Mouse (Mus musculus) hindbrain, postnatal 0 days (tissue): Measurements from ENCODE around the gene Prss35. TPM values are rescaled to one million over a fixed set of nuclear protein-coding genes. Genes with fewer than 3 reads are reported as not detected.

ENCODE experiments used
- ATAC-seq: fragments of 200-750 bp; cut with Nextera tagmentation; 2 replicates; pipeline ENCODE4 v1.8.0; 2017; ENCODE audit warnings: mild to moderate bottlenecking, moderate TSS enrichment, moderate library complexity
- DNase-seq: peaks from one replicate; pipeline ENCODE4 v3.0.0-alpha.2; 2015; ENCODE audit warnings: low spot score
- H3K27ac ChIP-seq: fragments of 300-500 bp; sonication (generic); 2 replicates; pipeline ENCODE4 v1.5.1; 2014; ENCODE audit warnings: mild to moderate bottlenecking
- H3K27me3 ChIP-seq: fragments of 300-500 bp; sonication (generic); 2 replicates; pipeline ENCODE4 v1.6.1; 2014; ENCODE audit warnings: low read length, mixed read lengths; ENCODE audit not compliant: insufficient read depth
- H3K36me3 ChIP-seq: fragments of 300-500 bp; sonication (generic); 2 replicates; pipeline ENCODE4 v1.6.1; 2014; ENCODE audit warnings: low read length, mixed read lengths; ENCODE audit not compliant: insufficient read depth
- H3K4me1 ChIP-seq: fragments of 300-500 bp; sonication (generic); 2 replicates; pipeline ENCODE4 v1.6.1; 2014; ENCODE audit warnings: antibody characterized with exemption, low read length, mixed read lengths; ENCODE audit not compliant: insufficient read depth
- H3K4me2 ChIP-seq: fragments of 300-500 bp; sonication (generic); 2 replicates; pipeline ENCODE4 v1.6.1; 2014; ENCODE audit warnings: low read depth, mild to moderate bottlenecking, low read length, moderate library complexity, mixed read lengths
- H3K4me3 ChIP-seq: fragments of 300-500 bp; sonication (generic); 2 replicates; pipeline ENCODE4 v1.5.1; 2014; ENCODE audit warnings: low read length
- H3K9ac ChIP-seq: fragments of 300-500 bp; sonication (generic); replicated peaks from 2 replicates; pipeline ENCODE4 v1.6.1; 2014; ENCODE audit warnings: mild to moderate bottlenecking, low read length, moderate library complexity, mixed read lengths
- H3K9me3 ChIP-seq: fragments of 300-500 bp; sonication (generic); 2 replicates; pipeline ENCODE4 v1.6.1; 2016; ENCODE audit warnings: low read length, mixed read lengths
- CTCF ChIP-seq: IDR thresholded peaks from 2 replicates; pipeline ENCODE4 v1.5.1; 2016; ENCODE audit warnings: antibody characterized with exemption, control low read depth, low read depth
- WGBS: fragments of 180-500 bp; shearing (Covaris S2); extraction: QIAGEN DNeasy Blood & Tissue Kit; methylation state at CpG from one replicate; pipeline ENCODE4 v1.1.7; 2014; 5-methylcytosine and 5-hydroxymethylcytosine counted together
- polyA plus RNA-seq: library from polyadenylated mRNA; unstranded; fragments of >200 nt; fragmentation: Nextera tagmentation; extraction: Ambion mirVana; gene quantifications from 2 replicates; pipeline ENCODE4 v1.2.1, GENCODE M21; 2015
- total RNA-seq: library from RNA; depleted of rRNA; stranded (reverse); fragments of >200 nt; gene quantifications from 2 replicates; pipeline ENCODE4 v1.2.3, GENCODE M21; 2014

Gene Prss35
- total and polyA plus RNA-seq, 2 experiments from 2014 or later = 5.0 to 9.6 TPM

GRCm38 (mm10) chr9:86729084-86729483 is 14.4 kb upstream of the Prss35 start:
- no peak overlapping the region for H3K9ac ChIP-seq
- 81% methylated on average over 1 of the region's 1 CpGs for WGBS
- no peak overlapping the region for H3K27ac ChIP-seq
- H3K4me1 ChIP-seq = no peaks in the 10 kb centered on the region
- no peak for ATAC-seq
- DNase-seq = no peak
- H3K36me3 ChIP-seq = no peaks in the 10 kb centered on the region
- no peaks in the 10 kb centered on the region for H3K27me3 ChIP-seq
- H3K4me2 ChIP-seq = no peak overlapping the region
- H3K9me3 ChIP-seq = no peaks in the 10 kb centered on the region
- no peak for TF ChIP-seq CTCF
- no peak overlapping the region for H3K4me3 ChIP-seq

- Histone ChIP-seq H3K4me3 (no peak overlapping the region), H3K27ac (no peak overlapping the region), H3K4me1 (no peaks in the 10 kb centered on the region), H3K27me3 (no peaks in the 10 kb centered on the region), H3K4me2 (no peak overlapping the region), H3K9ac (no peak overlapping the region), H3K9me3 (no peaks in the 10 kb centered on the region), H3K36me3 (no peaks in the 10 kb centered on the region)
- TF ChIP-seq CTCF = no peak
- WGBS = 92% methylated on average over 3 of the region's 3 CpGs
- DNase-seq (no peak), ATAC-seq (no peak)
Measured at GRCm38 (mm10) chr9:86729811-86730210, 13.6 kb upstream of the Prss35 start.

GRCm38 (mm10) chr9:86734357-86734756 is 9.1 kb upstream of the Prss35 start:
- Histone ChIP-seq H3K27ac (no peak overlapping the region), H3K4me3 (no peak overlapping the region), H3K4me2 (no peak overlapping the region), H3K36me3 (no peaks in the 10 kb centered on the region), H3K4me1 (no peaks in the 10 kb centered on the region), H3K9me3 (no peaks in the 10 kb centered on the region), H3K9ac (no peak overlapping the region), H3K27me3 (no peaks in the 10 kb centered on the region)
- ATAC-seq (no peak), DNase-seq (no peak)
- no peak for TF ChIP-seq CTCF

GRCm38 (mm10) chr9:86734795-86735194 is 8.7 kb upstream of the Prss35 start:
- DNase-seq = no peak
- Histone ChIP-seq H3K4me3 (no peak overlapping the region), H3K36me3 (no peaks in the 10 kb centered on the region), H3K27ac (no peak overlapping the region), H3K27me3 (no peaks in the 10 kb centered on the region), H3K9ac (no peak overlapping the region), H3K9me3 (no peaks in the 10 kb centered on the region), H3K4me1 (no peaks in the 10 kb centered on the region), H3K4me2 (no peak overlapping the region)
- TF ChIP-seq CTCF = no peak
- ATAC-seq = no peak
- WGBS = 68% methylated on average over 9 of the region's 9 CpGs

- Histone ChIP-seq H3K4me2 (no peak overlapping the region), H3K9ac (no peak overlapping the region), H3K36me3 (no peaks in the 10 kb centered on the region), H3K27ac (no peak overlapping the region), H3K4me1 (no peaks in the 10 kb centered on the region), H3K27me3 (no peaks in the 10 kb centered on the region), H3K9me3 (no peaks in the 10 kb centered on the region), H3K4me3 (no peak overlapping the region)
- ATAC-seq (no peak), DNase-seq (no peak)
- WGBS = 98% methylated on average over 4 of the region's 4 CpGs
- no peak for TF ChIP-seq CTCF
Measured at GRCm38 (mm10) chr9:86736991-86737390, 6.5 kb upstream of the Prss35 start.

- Histone ChIP-seq H3K9me3 (no peaks in the 10 kb centered on the region), H3K9ac (no peak overlapping the region), H3K4me1 (peaks cover 2% of the 10 kb centered on the region; the same call in 1 of the 2 replicates), H3K27me3 (no peaks in the 10 kb centered on the region), H3K4me3 (no peak overlapping the region), H3K36me3 (no peaks in the 10 kb centered on the region), H3K27ac (no peak overlapping the region), H3K4me2 (no peak overlapping the region)
- no peak for ATAC-seq
- 100% methylated on average over 1 of the region's 1 CpGs for WGBS
- no peak for TF ChIP-seq CTCF
- no peak for DNase-seq
Measured at GRCm38 (mm10) chr9:86738067-86738466, 5.4 kb upstream of the Prss35 start.

- DNase-seq (no peak), ATAC-seq (no peak)
- no peak overlapping the region for H3K9ac ChIP-seq
- H3K4me3 ChIP-seq = no peak overlapping the region
- TF ChIP-seq CTCF = no peak
- H3K4me2 ChIP-seq = no peak overlapping the region
- no peaks in the 10 kb centered on the region for H3K9me3 ChIP-seq
- no peaks in the 10 kb centered on the region for H3K36me3 ChIP-seq
- H3K27ac ChIP-seq = no peak overlapping the region
- peaks cover 9% of the 10 kb centered on the region for H3K4me1 ChIP-seq
- H3K27me3 ChIP-seq = no peaks in the 10 kb centered on the region
- 87% methylated on average over 8 of the region's 8 CpGs for WGBS
Measured at GRCm38 (mm10) chr9:86738801-86739200, 4.6 kb upstream of the Prss35 start.
